Mouse (Mus musculus) ES-E14 (cell line): ENCODE measurements around the gene Usp21. TPM values are rescaled to one million over a fixed set of nuclear protein-coding genes. Genes with fewer than 3 reads are reported as not detected.

Experiments used
- DNase-seq: peaks from one replicate; pipeline ENCODE4 v3.0.0-alpha.2; 2013; ENCODE audit warnings: low read depth, low spot score
- H3K27ac ChIP-seq: 2 replicates; pipeline ENCODE4 v1.5.1; 2012; ENCODE audit warnings: low read depth, mild to moderate bottlenecking, low read length, moderate library complexity, mixed read lengths; ENCODE audit not compliant: poor library complexity, insufficient read depth, severe bottlenecking
- H3K36me3 ChIP-seq: 2 replicates; pipeline ENCODE4 v1.6.1; 2012; ENCODE audit warnings: mild to moderate bottlenecking, low read length, moderate library complexity, mixed read lengths; ENCODE audit not compliant: control insufficient read depth, poor library complexity, insufficient read depth, severe bottlenecking
- H3K4me1 ChIP-seq, 2 experiments: fragments of 150-350 bp in 1 of 2; sonication (generic) in 1 of 2; 2 replicates each; pipeline ENCODE4 v1.6.1; 2012; ENCODE audit warnings: low read length in 2 of 2, mild to moderate bottlenecking in 1 of 2, mixed read lengths in 1 of 2; ENCODE audit not compliant: control insufficient read depth in 2 of 2, insufficient read depth in 2 of 2, poor library complexity in 1 of 2
- H3K4me3 ChIP-seq, 2 experiments: fragments of 150-350 bp in 1 of 2; sonication (generic) in 1 of 2; 2 replicates each; pipeline ENCODE4 v1.5.1; 2012; ENCODE audit warnings: low read length in 2 of 2, low read depth in 1 of 2, mild to moderate bottlenecking in 1 of 2, mixed read lengths in 1 of 2; ENCODE audit not compliant: insufficient read depth in 1 of 2, poor library complexity in 1 of 2, severe bottlenecking in 1 of 2
- H3K9ac ChIP-seq: 2 replicates; pipeline ENCODE4 v1.6.1; 2012; ENCODE audit warnings: low read depth, mild to moderate bottlenecking, low read length, mixed read lengths; ENCODE audit not compliant: poor library complexity, insufficient read depth, severe bottlenecking
- H3K9me3 ChIP-seq: fragments of 150-350 bp; sonication (generic); 2 replicates; pipeline ENCODE4 v1.6.1; 2012; ENCODE audit warnings: low read depth, mild to moderate bottlenecking, low read length; ENCODE audit not compliant: control insufficient read depth, insufficient read depth
- CHD2 ChIP-seq: IDR thresholded peaks from 2 replicates; pipeline ENCODE4 v1.6.1; 2014; ENCODE audit warnings: mild to moderate bottlenecking, low read depth, low read length, inconsistent platforms
- HCFC1 ChIP-seq: IDR thresholded peaks from 2 replicates; pipeline ENCODE4 v1.6.1; 2012; ENCODE audit warnings: low read length, inconsistent platforms, borderline replicate concordance; ENCODE audit not compliant: insufficient read depth
- MAFK ChIP-seq: IDR thresholded peaks from 2 replicates; pipeline ENCODE4 v1.6.1; 2014; ENCODE audit warnings: mild to moderate bottlenecking, low read depth, low read length, inconsistent platforms; ENCODE audit not compliant: insufficient read depth
- ZC3H11A ChIP-seq: IDR thresholded peaks from 2 replicates; pipeline ENCODE4 v1.6.1; 2012; ENCODE audit warnings: low read depth, mild to moderate bottlenecking, inconsistent platforms, low read length, borderline replicate concordance
- ZNF384 ChIP-seq: IDR thresholded peaks from 2 replicates; pipeline ENCODE4 v1.6.1; 2012; ENCODE audit warnings: low read depth, low read length, inconsistent platforms
- in situ Hi-C, 2 experiments: fragments of 600-800 bp; cut with MboI; formaldehyde crosslinking; loops; one replicate each; pipeline ENCODE4 v1.15.1; 2025; ENCODE audit warnings: low sequenced_read_pairs in 2 of 2, inconsistent platforms in 1 of 2; ENCODE audit not compliant: unreplicated experiment in 2 of 2
- total RNA-seq: library from RNA; depleted of rRNA; stranded (reverse); fragments of 300-350 nt; gene quantifications from 2 replicates; pipeline ENCODE4 v1.2.3, GENCODE M21; 2012

The Usp21 gene
- total RNA-seq, 1 experiment = 23.1 TPM

- no peak for TF ChIP-seq ZC3H11A
- in situ Hi-C loops = no loop called here
- Histone ChIP-seq H3K4me1 (peaks cover 5 to 26% of the 10 kb centered on the region in 2 experiments; a peak in 3 of 4 replicates), H3K9ac (peak within 1 kb of the TSS; percentile 42; the same call in 1 of the 2 replicates), H3K36me3 (no peaks in the 10 kb centered on the region), H3K4me3 (peak within 1 kb of the TSS; percentile 47 to 61), H3K9me3 (no peaks in the 10 kb centered on the region), H3K27ac (no peak within 1 kb of the TSS)
- no peak for DNase-seq
Measured at GRCm38 (mm10) chr1:171250680-171251593, 36.9 kb downstream of the Usp21 start, which contains the start of gene Ndufs2. Ndufs2 (minus strand) TSS chr1:171251388.

- Histone ChIP-seq H3K9me3 (no peaks in the 10 kb centered on the region), H3K9ac (0 out of 2 replicates have a peak within 1 kb of the TSS, but pooled peaks have one; percentile 7), H3K4me1 (peaks cover 5 to 26% of the 10 kb centered on the region in 2 experiments; a peak in 3 of 4 replicates), H3K36me3 (no peaks in the 10 kb centered on the region), H3K4me3 (peak within 1 kb of the TSS; percentile 39 to 61), H3K27ac (no peak within 1 kb of the TSS)
- in situ Hi-C loops = loop anchor here (10.0 to 25.0 kb wide), 2 partner anchors 135 to 363 kb away; partner anchors contain the start of genes Cfap126 (in 1 of the 2), Dusp12 (in 1 of the 2) and Gm26620 (in 1 of the 2)
- DNase-seq = no peak
- no peak for TF ChIP-seq MAFK
- TF ChIP-seq CHD2 = no peak
Measured at GRCm38 (mm10) chr1:171249913-171250600, 37.7 kb downstream of the Usp21 start, which contains the start of gene Adamts4. Adamts4 (plus strand) TSS chr1:171250421.

GRCm38 (mm10) chr1:171248386-171249226, 39.2 kb downstream of the Usp21 start:
- H3K36me3 ChIP-seq = 0 out of 2 replicates have a peak, but pooled peaks cover under 1% of the 10 kb centered on the region
- H3K9me3 ChIP-seq = no peaks in the 10 kb centered on the region
- no peak overlapping the region for H3K27ac ChIP-seq
- H3K4me3 ChIP-seq = 0 out of 4 replicates have a peak overlapping the region, but pooled peaks of 1 of the 2 experiments have one; percentile 3
- H3K4me1 ChIP-seq = peaks cover 5 to 26% of the 10 kb centered on the region in 2 experiments; a peak in 3 of 4 replicates
- in situ Hi-C loops = loop anchor here (10.0 to 25.0 kb wide), 2 partner anchors 134 to 361 kb away; partner anchors contain the start of genes Cfap126 (in 1 of the 2), Dusp12 (in 1 of the 2) and Gm26620 (in 1 of the 2)
- TF ChIP-seq HCFC1 = no peak
- H3K9ac ChIP-seq = no peak overlapping the region
- DNase-seq = no peak

GRCm38 (mm10) chr1:171247916-171248315, 39.9 kb downstream of the Usp21 start:
- in situ Hi-C loops = loop anchor here (10.0 to 25.0 kb wide), 2 partner anchors 133 to 361 kb away; partner anchors contain the start of genes Cfap126 (in 1 of the 2), Dusp12 (in 1 of the 2) and Gm26620 (in 1 of the 2)
- no peak for TF ChIP-seq CHD2
- no peak for TF ChIP-seq ZNF384
- no peak for TF ChIP-seq HCFC1
- TF ChIP-seq ZC3H11A = no peak
- TF ChIP-seq MAFK = no peak
- peak overlapping the region; percentile 6; the same call in 1 of the 2 replicates for H3K27ac ChIP-seq
- H3K4me3 ChIP-seq = peak overlapping the region; percentile 85 to 95; a peak in 3 of 4 replicates
- 0 out of 2 replicates have a peak, but pooled peaks cover 2% of the 10 kb centered on the region for H3K36me3 ChIP-seq
- DNase-seq = no peak
- peak overlapping the region; percentile 71; the same call in 1 of the 2 replicates for H3K9ac ChIP-seq
- no peaks in the 10 kb centered on the region for H3K9me3 ChIP-seq
- H3K4me1 ChIP-seq = peaks cover 5 to 24% of the 10 kb centered on the region in 2 experiments; a peak in 3 of 4 replicates
